Mouse (Mus musculus): Measurements from ENCODE around the gene Pold2. TPM values are rescaled to one million over a fixed set of nuclear protein-coding genes. Genes with fewer than 3 reads are reported as not detected.

Pold2 gene
- total and polyA plus RNA-seq, 3 experiments, result 136 to 285 (median 205) TPM

- TF ChIP-seq TCF12 (IDR thresholded peaks at IDR 0.05; ENCODE audit: low read depth, low read length) (no peak), UBTF (IDR thresholded peaks at IDR 0.05; ENCODE audit: low read depth, low read length) (no peak), PAX5 (IDR thresholded peaks at IDR 0.05; ENCODE audit: low read length) (no peak), NRF1 (IDR thresholded peaks at IDR 0.05; ENCODE audit: low read depth, low read length) (no peak), CHD1 (IDR thresholded peaks at IDR 0.05; ENCODE audit: low read depth, low read length) (no peak), BHLHE40 (IDR thresholded peaks at IDR 0.05; ENCODE audit: low read depth, low read length) (no peak), POLR2A (IDR thresholded peaks at IDR 0.05; ENCODE audit: low read depth, low read length) (no peak), USF1 (IDR thresholded peaks at IDR 0.05; ENCODE audit: low read depth, low read length) (no peak), USF2 (conservative IDR thresholded peaks at IDR 0.05; ENCODE audit: low read depth, low read length) (no peak), SIN3A (IDR thresholded peaks at IDR 0.05; ENCODE audit: low read length) (no peak), ZMIZ1 (IDR thresholded peaks at IDR 0.05; ENCODE audit: low read depth, low read length) (no peak), JUND (conservative IDR thresholded peaks at IDR 0.05; ENCODE audit: low read depth, low read length) (no peak), MEF2A (IDR thresholded peaks at IDR 0.05; ENCODE audit: borderline replicate concordance, low read depth, low read length) (no peak), ELF1 (IDR thresholded peaks at IDR 0.05; ENCODE audit: low read depth, low read length) (no peak), CHD2 (IDR thresholded peaks at IDR 0.05; ENCODE audit: low read length) (no peak), ZNF384 (IDR thresholded peaks at IDR 0.05; ENCODE audit: low read depth, low read length) (no peak), EP300 (IDR thresholded peaks at IDR 0.05; ENCODE audit: low read length) (no peak), KAT2A (IDR thresholded peaks at IDR 0.05; ENCODE audit: insufficient replicate concordance, low read length) (no peak), POLR2AphosphoS2 (IDR thresholded peaks at IDR 0.05; ENCODE audit: low read depth, low read length) (no peak)
- in situ Hi-C loops (cut with MboI; ENCODE audit: low pct_ligation_motif_present, low pct_unique_long_range_greater_than_20kb, low sequenced_read_pairs), result no loop called here
- dilution Hi-C loops (cut with MboI; ENCODE audit: extremely low pct_ligation_motif_present, extremely low pct_unique_long_range_greater_than_20kb, low sequenced_read_pairs), result no loop called here
These were observed 42.4 kb upstream of the Pold2 start for GRCm38 (mm10) chr11:5920323-5920960.

DNA sequence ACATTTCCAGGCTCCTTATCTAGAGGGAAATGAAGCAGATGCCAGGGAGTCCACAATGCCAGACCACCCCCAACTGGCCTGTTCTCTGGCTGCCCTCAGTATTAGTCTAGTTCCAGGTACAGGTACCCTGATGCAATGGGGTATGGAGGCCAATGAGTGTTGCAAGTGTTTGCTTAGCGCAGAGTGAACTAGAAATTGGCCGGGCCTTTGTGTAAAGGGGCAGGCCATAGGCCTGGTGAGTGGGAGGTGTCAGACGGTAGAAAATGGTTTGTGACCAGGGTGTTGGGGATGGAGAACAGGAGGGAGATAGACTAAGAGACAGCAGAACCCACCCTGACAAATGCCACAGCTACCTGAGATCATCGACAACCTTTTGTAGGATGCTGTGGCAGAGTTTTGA, 41.5 kb upstream of the Pold2 start:
- H3K79me2 ChIP-seq (replicated peaks; ENCODE audit: control insufficient read depth, extremely low read depth, insufficient read depth, poor library complexity, severe bottlenecking), result no peaks in the 10 kb centered on the region
- no peaks in the 10 kb centered on the region for H3K9me3 ChIP-seq (replicated peaks; ENCODE audit: low read length)
- H3K4me3 ChIP-seq (replicated peaks in 1 of 3; ENCODE audit: low read depth in 2 of 3, low read length in 2 of 3, poor library complexity in 1 of 3), result no peak overlapping the region
- H3K27ac ChIP-seq (ENCODE audit: insufficient read depth, low read depth), result no peak overlapping the region
- no peaks in the 10 kb centered on the region for H3K36me3 ChIP-seq (replicated peaks in 1 of 2; ENCODE audit: control insufficient read depth in 1 of 2, insufficient read depth in 1 of 2, low read length in 1 of 2)
- in situ Hi-C loops (cut with MboI; ENCODE audit: low pct_ligation_motif_present, low pct_unique_long_range_greater_than_20kb, low sequenced_read_pairs) (no loop called here), dilution Hi-C loops (cut with MboI; ENCODE audit: extremely low pct_ligation_motif_present, extremely low pct_unique_long_range_greater_than_20kb, low sequenced_read_pairs) (no loop called here)
- no peak for DNase-seq (ENCODE audit: extremely low read depth)
- no peak for TF ChIP-seq KAT2A (IDR thresholded peaks at IDR 0.05; ENCODE audit: insufficient replicate concordance, low read length)
- no peak for TF ChIP-seq EP300 (IDR thresholded peaks at IDR 0.05; ENCODE audit: low read length)
- no peak for TF ChIP-seq MAZ (IDR thresholded peaks at IDR 0.05; ENCODE audit: low read depth, low read length)
- TF ChIP-seq RAD21 (IDR thresholded peaks at IDR 0.05; ENCODE audit: low read depth, low read length), result no peak
- TF ChIP-seq ELF1 (IDR thresholded peaks at IDR 0.05; ENCODE audit: low read depth, low read length), result no peak
- no peak for TF ChIP-seq MAX (IDR thresholded peaks at IDR 0.05; ENCODE audit: low read length)
- TF ChIP-seq UBTF (IDR thresholded peaks at IDR 0.05; ENCODE audit: low read depth, low read length), result no peak
- no peak for TF ChIP-seq NRF1 (IDR thresholded peaks at IDR 0.05; ENCODE audit: low read depth, low read length)
- no peak for TF ChIP-seq MAFK (IDR thresholded peaks at IDR 0.05; ENCODE audit: insufficient replicate concordance, low read length)
- no peak for TF ChIP-seq ZC3H11A (IDR thresholded peaks at IDR 0.05; ENCODE audit: low read depth, low read length)
- peaks cover 4 to 24% of the 10 kb centered on the region in 2 experiments; a peak in 3 of 4 replicates for H3K4me1 ChIP-seq (ENCODE audit: control insufficient read depth in 1 of 2, insufficient read depth in 2 of 2)
- H3K27me3 ChIP-seq (replicated peaks), result peaks cover 3% of the 10 kb centered on the region
- no peak overlapping the region for H3K9ac ChIP-seq (ENCODE audit: insufficient read depth, low read depth)
- no peak overlapping the region for H3K4me2 ChIP-seq (ENCODE audit: insufficient read depth, low read depth, poor library complexity, severe bottlenecking)

More at GRCm38 (mm10) chr11:5920323-5920960, 42.4 kb upstream of the Pold2 start:
- Histone ChIP-seq H3K9me3 (replicated peaks; ENCODE audit: low read length) (no peaks in the 10 kb centered on the region), H3K4me3 (replicated peaks in 1 of 3; ENCODE audit: low read depth in 2 of 3, low read length in 2 of 3, poor library complexity in 1 of 3) (no peak overlapping the region), H3K27ac (ENCODE audit: insufficient read depth, low read depth) (no peak overlapping the region), H3K9ac (ENCODE audit: insufficient read depth, low read depth) (no peak overlapping the region), H3K36me3 (replicated peaks in 1 of 2; ENCODE audit: control insufficient read depth in 1 of 2, insufficient read depth in 1 of 2, low read length in 1 of 2) (no peaks in the 10 kb centered on the region), H3K79me2 (replicated peaks; ENCODE audit: control insufficient read depth, extremely low read depth, insufficient read depth, poor library complexity, severe bottlenecking) (no peaks in the 10 kb centered on the region), H3K4me2 (ENCODE audit: insufficient read depth, low read depth, poor library complexity, severe bottlenecking) (no peak overlapping the region), H3K27me3 (replicated peaks) (no peaks in the 10 kb centered on the region), H3K4me1 (ENCODE audit: control insufficient read depth in 1 of 2, insufficient read depth in 2 of 2) (peaks cover 4 to 24% of the 10 kb centered on the region in 2 experiments; a peak in 3 of 4 replicates)
- DNase-seq (ENCODE audit: extremely low read depth), result no peak
